Mouse (Mus musculus): ENCODE data around the gene Kcnq1. TPM values are rescaled to one million over a fixed set of nuclear protein-coding genes. Genes with fewer than 3 reads are reported as not detected.
A peak's percentile ranks its signal among the peaks of the same experiment; 100 is the strongest.

Kcnq1 gene
- polyA plus RNA-seq, 1 experiment from 2014 or later, result 17.8 TPM

DNA sequence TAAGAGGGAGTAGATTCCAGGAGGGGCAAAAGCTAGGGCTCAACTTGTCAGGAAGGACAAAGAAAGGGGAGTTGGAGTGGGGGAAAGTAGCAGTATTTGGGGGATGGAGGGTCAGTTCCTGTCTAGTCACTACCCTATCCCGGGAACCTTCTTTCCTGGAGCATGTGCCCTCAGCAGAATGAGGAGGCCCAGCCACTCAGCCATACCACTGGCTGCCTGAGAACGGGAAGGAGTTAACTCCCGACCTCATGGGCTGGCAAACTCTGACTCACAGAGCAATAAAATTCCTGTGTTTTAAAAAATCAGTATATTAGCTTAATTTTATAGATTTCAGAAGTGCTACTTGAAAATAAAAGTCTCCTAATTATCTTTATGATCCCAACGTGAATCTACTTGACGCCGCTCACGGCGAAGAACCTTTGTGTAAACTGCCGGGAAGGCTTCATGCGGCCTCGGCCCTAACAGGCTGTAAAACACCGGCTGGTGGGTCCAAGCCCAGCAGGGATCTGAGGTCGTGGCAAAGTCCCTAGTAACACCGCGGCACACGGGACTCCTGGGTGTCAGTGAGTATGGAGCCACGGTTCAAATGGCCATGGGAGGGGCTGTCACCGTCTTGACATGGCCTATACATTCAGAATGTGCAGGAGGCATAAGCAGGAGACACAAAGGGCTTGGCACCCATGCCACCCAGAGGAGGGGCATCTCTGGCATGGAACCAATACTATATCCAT is 222.2 kb downstream of the Kcnq1 start:
- H3K27me3 ChIP-seq (ENCODE audit: control insufficient read depth, insufficient read depth, low read length), result no peaks in the 10 kb centered on the region
- no peak for ATAC-seq (ENCODE audit: low FRiP score, low TSS enrichment)
- no peak overlapping the region for H3K27ac ChIP-seq (replicated peaks)
- H3K4me1 ChIP-seq (replicated peaks; ENCODE audit: control insufficient read depth, insufficient read depth), result no peaks in the 10 kb centered on the region; the same call in 1 of the 2 replicates
- no peak overlapping the region for H3K4me3 ChIP-seq (ENCODE audit: low read depth, low read length)
- DNase-seq (ENCODE audit: low spot score), result no peak
- no peak overlapping the region for H3K9ac ChIP-seq (ENCODE audit: low read length)
- TF ChIP-seq EP300 (optimal IDR thresholded peaks at IDR 0.05) (no peak), CTCF (IDR thresholded peaks at IDR 0.05; ENCODE audit: low read depth) (no peak)
- no peak overlapping the region for H3K4me2 ChIP-seq (replicated peaks; ENCODE audit: low read depth)
- WGBS, result 81% methylated on average over 18 of the region's 18 CpGs
- H3K9me3 ChIP-seq (ENCODE audit: control insufficient read depth, low read length), result no peaks in the 10 kb centered on the region
- H3K36me3 ChIP-seq (ENCODE audit: control insufficient read depth, insufficient read depth, low read length), result no peaks in the 10 kb centered on the region

DNA sequence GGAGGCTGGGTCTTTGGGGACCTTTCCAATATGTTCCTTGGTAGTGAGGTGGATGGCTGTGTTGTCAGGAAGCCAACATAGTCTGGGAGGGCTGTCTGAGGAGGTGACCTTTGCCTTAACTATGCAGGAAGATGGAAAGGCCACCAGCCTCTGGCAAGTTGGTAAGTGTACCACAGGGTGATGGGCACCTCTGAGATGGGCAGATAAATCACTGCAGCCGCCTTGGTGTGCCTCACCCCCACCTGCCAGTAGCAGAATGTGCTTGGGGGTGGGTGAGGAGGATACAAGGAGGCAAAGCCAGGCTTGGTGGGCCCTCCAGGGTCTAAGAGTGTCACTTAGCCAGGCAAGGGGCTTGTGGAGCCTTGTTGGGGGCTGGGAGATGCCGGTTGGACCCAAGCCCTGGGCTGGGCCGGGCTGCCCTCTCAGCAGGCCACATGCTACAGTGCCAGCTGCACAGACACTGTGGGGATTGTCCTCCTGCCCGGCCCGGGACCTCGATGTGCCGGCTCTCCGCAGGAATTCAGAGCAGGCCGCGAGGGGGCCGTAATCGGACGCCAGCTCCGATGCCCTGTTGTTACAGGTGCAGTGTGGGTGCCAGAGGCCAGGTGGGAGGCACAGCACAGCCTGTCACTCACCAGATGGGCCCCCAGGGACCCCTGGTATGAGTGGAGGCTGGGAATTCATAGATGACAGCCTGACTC is 223.1 kb downstream of the Kcnq1 start:
- no peaks in the 10 kb centered on the region for H3K9me3 ChIP-seq (ENCODE audit: control insufficient read depth, low read length)
- H3K4me3 ChIP-seq (ENCODE audit: low read depth, low read length), result no peak overlapping the region
- H3K4me1 ChIP-seq (replicated peaks; ENCODE audit: control insufficient read depth, insufficient read depth), result no peaks in the 10 kb centered on the region; the same call in 1 of the 2 replicates
- H3K36me3 ChIP-seq (ENCODE audit: control insufficient read depth, insufficient read depth, low read length), result no peaks in the 10 kb centered on the region
- no peak overlapping the region for H3K9ac ChIP-seq (ENCODE audit: low read length)
- no peak for ATAC-seq (ENCODE audit: low FRiP score, low TSS enrichment)
- H3K4me2 ChIP-seq (replicated peaks; ENCODE audit: low read depth), result no peak overlapping the region
- no peaks in the 10 kb centered on the region for H3K27me3 ChIP-seq (ENCODE audit: control insufficient read depth, insufficient read depth, low read length)
- no peak overlapping the region for H3K27ac ChIP-seq (replicated peaks)
- 90% methylated on average over 14 of the region's 14 CpGs for WGBS
- TF ChIP-seq EP300 (optimal IDR thresholded peaks at IDR 0.05), result no peak
- TF ChIP-seq CTCF (IDR thresholded peaks at IDR 0.05; ENCODE audit: low read depth), result no peak
- DNase-seq (ENCODE audit: low spot score), result no peak

GRCm38 (mm10) chr7:143333040-143333439 is 226.9 kb downstream of the Kcnq1 start:
- no peak overlapping the region for H3K4me2 ChIP-seq (replicated peaks; ENCODE audit: low read depth)
- H3K27ac ChIP-seq (replicated peaks), result no peak overlapping the region
- H3K4me1 ChIP-seq (replicated peaks; ENCODE audit: control insufficient read depth, insufficient read depth), result no peaks in the 10 kb centered on the region; the same call in 1 of the 2 replicates
- TF ChIP-seq EP300 (optimal IDR thresholded peaks at IDR 0.05) (no peak), CTCF (IDR thresholded peaks at IDR 0.05; ENCODE audit: low read depth) (no peak)
- ATAC-seq (ENCODE audit: low FRiP score, low TSS enrichment) (no peak), DNase-seq (ENCODE audit: low spot score) (peak; percentile 37)
- H3K36me3 ChIP-seq (ENCODE audit: control insufficient read depth, insufficient read depth, low read length), result no peaks in the 10 kb centered on the region
- no peak overlapping the region for H3K4me3 ChIP-seq (ENCODE audit: low read depth, low read length)
- H3K9me3 ChIP-seq (ENCODE audit: control insufficient read depth, low read length), result no peaks in the 10 kb centered on the region
- no peaks in the 10 kb centered on the region for H3K27me3 ChIP-seq (ENCODE audit: control insufficient read depth, insufficient read depth, low read length)
- 32% methylated on average over 8 of the region's 8 CpGs for WGBS
- H3K9ac ChIP-seq (ENCODE audit: low read length), result no peak overlapping the region

DNA sequence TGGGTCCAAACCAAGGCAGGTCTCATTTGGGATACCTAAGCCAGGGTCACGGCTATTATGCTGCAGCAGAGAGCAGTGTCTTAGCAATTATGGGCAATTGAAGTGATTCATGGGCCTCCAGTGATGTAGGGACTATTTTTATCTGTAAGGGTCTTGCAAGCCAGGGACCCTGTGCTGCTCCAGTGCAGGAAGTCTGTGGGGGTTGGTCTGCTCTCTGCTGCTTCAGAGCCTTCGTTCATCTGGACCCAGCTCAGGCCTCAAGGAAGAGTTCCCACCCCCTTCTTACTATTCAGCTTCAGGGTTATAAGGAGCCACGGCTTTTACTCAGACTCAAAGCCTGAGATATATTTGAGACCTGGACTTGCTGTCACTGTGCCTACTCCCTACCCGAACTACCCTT is 227.4 kb downstream of the Kcnq1 start:
- TF ChIP-seq EP300 (optimal IDR thresholded peaks at IDR 0.05) (no peak), CTCF (IDR thresholded peaks at IDR 0.05; ENCODE audit: low read depth) (no peak)
- no peaks in the 10 kb centered on the region for H3K36me3 ChIP-seq (ENCODE audit: control insufficient read depth, insufficient read depth, low read length)
- H3K4me3 ChIP-seq (ENCODE audit: low read depth, low read length), result no peak overlapping the region
- no peaks in the 10 kb centered on the region for H3K27me3 ChIP-seq (ENCODE audit: control insufficient read depth, insufficient read depth, low read length)
- H3K9me3 ChIP-seq (ENCODE audit: control insufficient read depth, low read length), result no peaks in the 10 kb centered on the region
- no peak overlapping the region for H3K27ac ChIP-seq (replicated peaks)
- DNase-seq (ENCODE audit: low spot score), result no peak
- no peak overlapping the region for H3K9ac ChIP-seq (ENCODE audit: low read length)
- H3K4me2 ChIP-seq (replicated peaks; ENCODE audit: low read depth), result no peak overlapping the region
- no peaks in the 10 kb centered on the region; the same call in 1 of the 2 replicates for H3K4me1 ChIP-seq (replicated peaks; ENCODE audit: control insufficient read depth, insufficient read depth)
- WGBS, result 38% methylated on average over 4 of the region's 4 CpGs
- no peak for ATAC-seq (ENCODE audit: low FRiP score, low TSS enrichment)

DNA sequence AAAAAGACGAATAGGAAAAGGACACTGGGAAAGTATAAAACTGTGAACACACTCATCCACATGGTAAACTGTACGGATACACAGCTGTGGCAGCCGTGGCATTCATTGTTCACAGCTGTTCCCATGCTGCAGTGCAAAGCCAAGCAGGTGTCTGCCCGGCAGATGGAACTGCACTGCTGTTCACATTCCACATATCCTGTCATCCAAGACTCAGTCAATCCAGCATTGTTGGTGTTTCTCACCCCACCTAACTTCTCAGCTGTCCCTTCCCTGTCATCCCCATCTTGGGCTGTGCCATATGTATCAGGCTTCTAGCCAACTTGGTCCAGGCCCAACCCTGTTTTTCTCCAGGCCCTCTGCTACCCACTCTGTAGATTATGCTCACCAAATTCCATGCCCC is 232.5 kb downstream of the Kcnq1 start:
- no peak for TF ChIP-seq EP300 (optimal IDR thresholded peaks at IDR 0.05)
- no peaks in the 10 kb centered on the region; the same call in 1 of the 2 replicates for H3K4me1 ChIP-seq (replicated peaks; ENCODE audit: control insufficient read depth, insufficient read depth)
- H3K4me3 ChIP-seq (ENCODE audit: low read depth, low read length), result no peak overlapping the region
- H3K27ac ChIP-seq (replicated peaks), result no peak overlapping the region
- 75% methylated on average over 4 of the region's 4 CpGs for WGBS
- H3K9ac ChIP-seq (ENCODE audit: low read length), result no peak overlapping the region
- H3K27me3 ChIP-seq (ENCODE audit: control insufficient read depth, insufficient read depth, low read length), result no peaks in the 10 kb centered on the region
- no peaks in the 10 kb centered on the region for H3K9me3 ChIP-seq (ENCODE audit: control insufficient read depth, low read length)
- H3K4me2 ChIP-seq (replicated peaks; ENCODE audit: low read depth), result no peak overlapping the region
- H3K36me3 ChIP-seq (ENCODE audit: control insufficient read depth, insufficient read depth, low read length), result no peaks in the 10 kb centered on the region
- ATAC-seq (ENCODE audit: low FRiP score, low TSS enrichment), result no peak
- no peak for DNase-seq (ENCODE audit: low spot score)
